Mouse (Mus musculus): ENCODE results near the gene Cstl1. TPM values are rescaled to one million over a fixed set of nuclear protein-coding genes. Genes with fewer than 3 reads are reported as not detected.

Gene Cstl1
- total RNA-seq, 2 experiments from 2014 or later: 0.44 to 0.83 TPM

Other genes with a start within 250 kb of the Cstl1 start
- gene Nxt1, start 77.8 kb upstream of the Cstl1 start, total RNA-seq (2021): 10 to 100 TPM; 14.0 to 14.2 TPM
- gene Gzf1, start 69.3 kb upstream of the Cstl1 start, total RNA-seq (2021): 10 to 100 TPM; 19.3 to 20.0 TPM
- gene Napb, start 17.9 kb upstream of the Cstl1 start, total RNA-seq (2021): 10 to 100 TPM in 1 of 2 experiments, 1 to 10 TPM in 1; 6.8 to 11.1 TPM
- gene Cst11, start 21.1 kb downstream of the Cstl1 start, total RNA-seq (2021): not detected
- not detected for gene 8030411F24Rik, start 31.7 kb downstream of the Cstl1 start, total RNA-seq (2021)
- not detected for gene Cst12, start 39.0 kb downstream of the Cstl1 start, total RNA-seq (2021)
- gene Cst8, start 48.4 kb downstream of the Cstl1 start, total RNA-seq (2021): not detected
- not detected for gene Cst13, start 69.7 kb downstream of the Cstl1 start, total RNA-seq (2021)
- gene Cst9, start 84.8 kb downstream of the Cstl1 start, total RNA-seq (2021): not detected
- gene 9230104L09Rik, start 114.7 kb downstream of the Cstl1 start, total RNA-seq (2021): not detected
- gene Cst3, start 125.3 kb downstream of the Cstl1 start, total RNA-seq (2021): 100 to 1,000 TPM; 380 to 427 TPM

All from gastrocnemius, postnatal 4 days (tissue).